Mouse (Mus musculus) lung, embryonic 14.5 days (tissue): ENCODE measurements around the gene Stmn1. TPM values are rescaled to one million over a fixed set of nuclear protein-coding genes. Genes with fewer than 3 reads are reported as not detected.

Source experiments
- ATAC-seq: fragments of 200-750 bp; cut with Nextera tagmentation; 2 replicates; pipeline ENCODE4 v1.8.0; 2017; ENCODE audit warnings: mild to moderate bottlenecking, moderate TSS enrichment, moderate library complexity; ENCODE audit not compliant: insufficient read depth
- DNase-seq: peaks from one replicate; pipeline ENCODE4 v3.0.0-alpha.2; 2015
- H3K27ac ChIP-seq: fragments of 300-500 bp; sonication (generic); 2 replicates; pipeline ENCODE4 v1.5.1; 2014; ENCODE audit warnings: low read depth, mild to moderate bottlenecking, moderate library complexity
- H3K27me3 ChIP-seq: fragments of 300-500 bp; sonication (generic); 2 replicates; pipeline ENCODE4 v1.6.1; 2014; ENCODE audit warnings: low read length, control low read depth; ENCODE audit not compliant: insufficient read depth
- H3K36me3 ChIP-seq: fragments of 300-500 bp; sonication (generic); 2 replicates; pipeline ENCODE4 v1.6.1; 2014; ENCODE audit warnings: control low read depth; ENCODE audit not compliant: insufficient read depth
- H3K4me1 ChIP-seq: fragments of 300-500 bp; sonication (generic); 2 replicates; pipeline ENCODE4 v1.6.1; 2014; ENCODE audit warnings: antibody characterized with exemption, control low read depth; ENCODE audit not compliant: insufficient read depth
- H3K4me2 ChIP-seq: fragments of 300-500 bp; sonication (generic); 2 replicates; pipeline ENCODE4 v1.6.1; 2014; ENCODE audit warnings: mild to moderate bottlenecking
- H3K4me3 ChIP-seq: fragments of 300-500 bp; sonication (generic); 2 replicates; pipeline ENCODE4 v1.5.1; 2014; ENCODE audit warnings: low read depth, low read length
- H3K9ac ChIP-seq: fragments of 300-500 bp; sonication (generic); 2 replicates; pipeline ENCODE4 v1.6.1; 2014
- H3K9me3 ChIP-seq: fragments of 300-500 bp; sonication (generic); 2 replicates; pipeline ENCODE4 v1.6.1; 2016; ENCODE audit warnings: low read depth, low read length, control low read depth
- CTCF ChIP-seq: IDR thresholded peaks from 2 replicates; pipeline ENCODE4 v1.5.1; 2016; ENCODE audit warnings: antibody characterized with exemption, low read depth
- WGBS: fragments of 180-500 bp; shearing (Covaris S2); extraction: QIAGEN DNeasy Blood & Tissue Kit; methylation state at CpG from one replicate; pipeline ENCODE4 v1.1.7; 2014; 5-methylcytosine and 5-hydroxymethylcytosine counted together
- polyA plus RNA-seq: library from polyadenylated mRNA; unstranded; fragments of >200 nt; fragmentation: Nextera tagmentation; extraction: Ambion mirVana; gene quantifications from 2 replicates; pipeline ENCODE4 v1.2.1, GENCODE M21; 2014

The Stmn1 gene
- polyA plus RNA-seq, 1 experiment from 2014 or later, result 1,772 TPM

DNA sequence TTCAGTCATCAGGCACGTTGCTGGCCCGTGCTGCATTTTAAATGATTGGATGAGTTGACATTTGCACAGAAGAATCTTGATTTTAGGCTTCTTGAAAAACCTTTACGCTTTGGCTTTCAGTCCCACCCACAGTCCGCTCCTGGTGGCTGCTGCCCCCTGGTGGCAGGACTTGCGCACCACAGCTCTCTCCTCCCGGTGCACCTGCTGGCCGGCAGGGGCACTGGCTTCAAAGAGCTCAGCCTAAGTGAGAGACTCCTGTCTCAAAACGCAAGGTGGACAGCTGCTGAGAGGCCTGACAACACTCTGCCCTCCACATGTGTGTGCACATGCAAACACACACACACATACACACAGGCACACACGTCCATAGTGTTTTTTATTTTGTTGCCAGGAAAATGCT lies 9.9 kb downstream of the Stmn1 start:
- WGBS, result 5% methylated on average over 9 of the region's 9 CpGs
- Histone ChIP-seq H3K4me1 (no peaks in the 10 kb centered on the region), H3K36me3 (peaks cover 35% of the 10 kb centered on the region)

DNA sequence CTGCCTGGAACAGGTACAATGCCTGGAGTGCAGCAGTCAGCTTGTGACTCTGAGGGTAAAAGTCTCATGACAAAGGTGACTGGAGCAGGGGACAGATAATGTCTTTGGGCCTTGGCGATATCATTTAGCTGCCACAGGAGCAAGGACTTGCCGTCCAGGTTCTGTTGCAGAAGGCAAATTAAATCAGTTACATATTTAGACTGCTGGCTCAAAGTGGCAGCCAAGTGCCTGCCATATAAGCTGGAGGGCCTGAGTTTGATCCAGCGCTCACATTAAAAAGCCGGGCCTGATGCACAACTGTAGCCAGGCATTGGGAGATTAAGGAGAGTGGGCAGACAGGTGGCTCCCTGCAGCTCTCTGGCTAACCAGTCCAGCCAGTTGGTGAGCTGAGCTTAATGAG lies 11.7 kb downstream of the Stmn1 start:
- 79% methylated on average over 4 of the region's 4 CpGs for WGBS
- DNase-seq (no peak), ATAC-seq (no peak)
- Histone ChIP-seq H3K4me2 (no peak overlapping the region), H3K9me3 (no peaks in the 10 kb centered on the region), H3K4me1 (no peaks in the 10 kb centered on the region), H3K27me3 (0 out of 2 replicates have a peak, but pooled peaks cover 4% of the 10 kb centered on the region), H3K9ac (no peak overlapping the region), H3K36me3 (peaks cover 21% of the 10 kb centered on the region), H3K27ac (no peak overlapping the region), H3K4me3 (no peak overlapping the region)
- no peak for TF ChIP-seq CTCF

More for the DNA sequence above, 9.9 kb downstream of the Stmn1 start:
- no peak overlapping the region for H3K4me3 ChIP-seq
- H3K27ac ChIP-seq, result no peak overlapping the region
- H3K9ac ChIP-seq, result no peak overlapping the region
- no peak overlapping the region for H3K4me2 ChIP-seq
- TF ChIP-seq CTCF, result peak; percentile 100
- DNase-seq (peak; percentile 91), ATAC-seq (peak; percentile 48)
- H3K27me3 ChIP-seq, result 0 out of 2 replicates have a peak, but pooled peaks cover 2% of the 10 kb centered on the region
- H3K9me3 ChIP-seq, result no peaks in the 10 kb centered on the region

DNA sequence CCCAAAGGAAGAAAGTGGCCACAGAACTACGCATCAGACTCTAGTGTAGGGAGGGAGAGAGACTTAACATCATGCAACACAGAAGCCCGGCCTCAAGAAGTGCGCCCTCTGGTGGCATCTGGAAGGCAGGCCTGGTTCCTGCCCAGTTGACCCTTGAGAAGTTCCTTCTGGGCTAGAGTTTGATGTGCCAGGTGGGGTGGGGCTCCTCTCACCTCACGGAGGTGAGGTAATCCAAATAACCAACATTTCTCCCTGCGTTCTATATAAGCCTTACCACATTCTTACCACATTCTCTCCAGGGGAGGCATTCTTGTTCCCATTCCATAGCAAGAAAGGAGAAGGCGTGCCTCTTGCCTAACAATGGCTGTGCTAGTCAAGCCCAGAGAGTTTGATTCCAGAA lies 12.7 kb downstream of the Stmn1 start:
- Histone ChIP-seq H3K4me3 (no peak overlapping the region), H3K4me2 (no peak overlapping the region), H3K36me3 (peaks cover 11% of the 10 kb centered on the region; the same call in 1 of the 2 replicates), H3K27ac (no peak overlapping the region), H3K4me1 (no peaks in the 10 kb centered on the region), H3K27me3 (0 out of 2 replicates have a peak, but pooled peaks cover 4% of the 10 kb centered on the region), H3K9ac (no peak overlapping the region), H3K9me3 (no peaks in the 10 kb centered on the region)
- WGBS, result 19% methylated on average over 6 of the region's 6 CpGs
- TF ChIP-seq CTCF, result peak; percentile 88
- ATAC-seq (no peak), DNase-seq (peak; percentile 84)

DNA sequence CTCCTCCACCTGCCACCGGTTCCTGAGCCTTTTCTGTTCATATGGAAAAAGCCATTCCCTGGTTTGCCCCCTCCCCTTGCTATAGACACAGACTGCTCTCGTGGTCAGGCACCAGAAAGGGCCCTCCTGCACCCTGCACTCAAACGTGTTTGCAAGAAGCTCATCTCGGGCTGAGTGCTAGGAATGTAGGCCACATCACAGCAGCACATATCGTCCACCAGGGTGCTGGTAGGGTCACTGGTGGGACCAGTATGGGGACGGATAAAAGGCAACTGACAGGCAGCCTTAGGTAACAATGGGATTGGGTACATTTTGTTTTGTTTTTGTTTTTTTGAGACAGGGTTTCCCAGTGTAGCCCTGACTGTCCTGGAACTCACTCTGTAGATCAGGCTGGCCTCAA lies 13.2 kb downstream of the Stmn1 start:
- no peak overlapping the region for H3K27ac ChIP-seq
- no peaks in the 10 kb centered on the region for H3K4me1 ChIP-seq
- no peak for DNase-seq
- no peaks in the 10 kb centered on the region for H3K9me3 ChIP-seq
- no peak for TF ChIP-seq CTCF
- H3K4me3 ChIP-seq, result no peak overlapping the region
- no peak overlapping the region for H3K4me2 ChIP-seq
- 0 out of 2 replicates have a peak, but pooled peaks cover 4% of the 10 kb centered on the region for H3K27me3 ChIP-seq
- 39% methylated on average over 6 of the region's 6 CpGs for WGBS
- ATAC-seq, result no peak
- H3K36me3 ChIP-seq, result peaks cover 7% of the 10 kb centered on the region; the same call in 1 of the 2 replicates
- no peak overlapping the region for H3K9ac ChIP-seq

DNA sequence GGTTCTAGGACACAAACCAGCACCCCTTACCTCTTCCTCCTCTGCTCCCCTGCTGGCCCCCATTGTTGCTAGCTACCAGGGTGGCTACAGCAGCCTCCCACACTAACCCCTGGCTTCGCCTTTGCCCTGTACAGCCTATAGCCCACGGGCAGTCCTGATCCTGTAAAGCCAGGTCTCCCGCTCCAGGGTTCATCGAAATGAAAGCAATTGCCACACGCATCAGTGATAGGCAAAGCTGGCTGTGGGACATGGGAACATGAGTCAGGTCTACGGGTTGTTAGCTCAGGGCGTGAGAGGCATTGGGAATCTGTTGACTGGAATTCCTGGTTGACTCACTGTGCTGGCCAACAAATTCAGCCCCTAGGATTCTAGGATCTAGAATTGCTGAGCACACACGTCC lies 14.3 kb downstream of the Stmn1 start:
- Histone ChIP-seq H3K9me3 (no peaks in the 10 kb centered on the region), H3K27ac (no peak overlapping the region), H3K4me2 (no peak overlapping the region), H3K27me3 (0 out of 2 replicates have a peak, but pooled peaks cover 4% of the 10 kb centered on the region), H3K4me3 (no peak overlapping the region), H3K4me1 (no peaks in the 10 kb centered on the region), H3K9ac (no peak overlapping the region), H3K36me3 (no peaks in the 10 kb centered on the region)
- DNase-seq (no peak), ATAC-seq (no peak)
- no peak for TF ChIP-seq CTCF
- 69% methylated on average over 8 of the region's 8 CpGs for WGBS

DNA sequence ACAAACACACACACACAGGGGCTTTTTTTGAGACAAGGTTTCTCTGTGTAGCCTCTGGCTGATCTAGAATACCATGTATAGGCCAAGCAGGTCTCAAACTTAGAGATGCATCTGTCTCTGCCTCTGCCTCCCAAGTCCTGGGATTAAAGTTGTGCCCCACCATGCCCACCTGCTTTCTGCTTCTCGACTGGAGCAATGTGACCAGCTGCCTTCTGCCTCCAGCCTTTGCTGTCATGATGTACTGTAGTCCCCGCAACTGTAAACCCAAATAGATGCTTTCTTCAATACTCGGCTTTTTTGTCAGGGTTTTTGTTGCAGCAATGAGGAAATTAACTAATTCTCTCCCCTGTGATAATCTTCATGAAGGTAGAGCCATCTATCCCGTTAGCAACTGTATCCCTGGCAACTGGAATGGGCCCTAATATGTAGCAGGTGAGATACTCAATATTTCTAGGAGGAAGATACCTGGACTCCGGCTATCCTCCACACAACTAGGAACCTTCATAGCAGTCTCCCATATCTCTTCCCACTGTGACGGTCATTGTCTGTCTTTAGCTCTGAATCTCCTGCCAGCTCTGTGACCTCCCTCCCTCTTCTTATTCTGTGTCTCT lies 15.1 kb downstream of the Stmn1 start:
- H3K4me2 ChIP-seq, result no peak overlapping the region
- H3K4me3 ChIP-seq, result no peak overlapping the region
- ATAC-seq (no peak), DNase-seq (no peak)
- no peaks in the 10 kb centered on the region for H3K9me3 ChIP-seq
- no peaks in the 10 kb centered on the region for H3K4me1 ChIP-seq
- H3K27me3 ChIP-seq, result 0 out of 2 replicates have a peak, but pooled peaks cover 4% of the 10 kb centered on the region
- WGBS, result 52% methylated on average over 6 of the region's 6 CpGs
- H3K36me3 ChIP-seq, result no peaks in the 10 kb centered on the region
- no peak overlapping the region for H3K9ac ChIP-seq
- H3K27ac ChIP-seq, result no peak overlapping the region
- TF ChIP-seq CTCF, result no peak

DNA sequence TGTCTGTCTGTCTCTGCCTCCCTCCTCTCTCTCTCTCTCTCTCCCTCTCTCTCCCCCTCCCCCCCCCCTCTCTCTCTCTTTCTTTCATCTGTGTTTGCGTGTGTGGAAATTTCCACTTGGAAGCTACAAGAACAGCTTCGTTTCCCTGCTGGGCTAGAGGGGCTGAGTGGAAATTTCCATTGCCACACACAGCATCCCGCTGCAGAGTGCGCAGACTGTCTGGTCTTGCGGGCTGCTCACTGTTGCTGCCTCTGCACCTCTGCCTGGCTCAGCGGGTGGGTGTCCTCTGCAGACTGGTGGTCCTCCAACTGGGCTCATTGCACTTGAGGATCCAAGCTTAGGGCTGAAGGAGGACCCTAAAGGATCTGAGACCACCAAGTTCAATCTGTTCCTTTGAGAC lies 15.6 kb downstream of the Stmn1 start:
- DNase-seq (no peak), ATAC-seq (no peak)
- 0 out of 2 replicates have a peak, but pooled peaks cover 4% of the 10 kb centered on the region for H3K27me3 ChIP-seq
- H3K27ac ChIP-seq, result no peak overlapping the region
- no peak overlapping the region for H3K9ac ChIP-seq
- no peak overlapping the region for H3K4me3 ChIP-seq
- 0 out of 2 replicates have a peak, but pooled peaks cover 2% of the 10 kb centered on the region for H3K4me1 ChIP-seq
- no peak for TF ChIP-seq CTCF
- WGBS, result 44% methylated on average over 6 of the region's 6 CpGs
- H3K36me3 ChIP-seq, result no peaks in the 10 kb centered on the region
- no peaks in the 10 kb centered on the region for H3K9me3 ChIP-seq
- no peak overlapping the region for H3K4me2 ChIP-seq
